Mouse (Mus musculus): ENCODE measurements around the gene Mgll.

GRCm38 (mm10) chr6:88703731-88704130 is 20.5 kb upstream of the Mgll start:
- TF ChIP-seq POLR2A (IDR thresholded peaks at IDR 0.05; ENCODE audit: borderline replicate concordance, control insufficient read depth, low read depth, low read length), result no peak
- TF ChIP-seq CTCF (IDR thresholded peaks at IDR 0.05; ENCODE audit: control insufficient read depth, insufficient read depth, low read length), result no peak
